Mouse (Mus musculus): Measurements from ENCODE around the gene Gcsam. TPM values are rescaled to one million over a fixed set of nuclear protein-coding genes. Genes with fewer than 3 reads are reported as not detected.

Gene Gcsam
- polyA plus RNA-seq, 1 experiment from 2014 or later = not detected

DNA sequence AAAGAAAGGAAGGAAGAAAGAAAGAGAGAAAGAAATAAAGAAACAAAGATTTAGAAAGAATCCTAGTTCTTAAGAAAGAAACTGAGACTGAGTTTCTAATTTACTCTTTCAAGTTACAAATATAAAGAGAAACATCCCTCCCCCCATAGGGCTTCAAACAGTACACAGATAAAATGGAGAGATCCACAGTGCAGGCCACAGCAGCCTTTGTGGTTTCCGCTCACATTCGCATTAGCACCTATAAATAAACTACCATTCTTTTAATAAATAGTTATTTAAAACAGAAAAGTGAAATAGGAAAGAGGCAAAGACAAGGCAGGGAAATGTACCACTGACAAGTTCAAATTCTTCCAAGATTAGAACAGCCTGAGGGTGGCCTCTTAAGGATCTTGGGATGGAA lies 14.6 kb downstream of the Gcsam start:
- no peak for ATAC-seq (replicated peaks)
- no peaks in the 10 kb centered on the region for H3K36me3 ChIP-seq (replicated peaks)
- 92% methylated on average over 2 of the region's 2 CpGs for WGBS
- no peak overlapping the region for H3K9ac ChIP-seq
- H3K4me1 ChIP-seq = no peaks in the 10 kb centered on the region
- H3K9me3 ChIP-seq = no peaks in the 10 kb centered on the region
- H3K4me3 ChIP-seq = no peak overlapping the region
- no peaks in the 10 kb centered on the region for H3K27me3 ChIP-seq (replicated peaks)
- H3K27ac ChIP-seq = no peak overlapping the region
- H3K4me2 ChIP-seq = no peak overlapping the region

DNA sequence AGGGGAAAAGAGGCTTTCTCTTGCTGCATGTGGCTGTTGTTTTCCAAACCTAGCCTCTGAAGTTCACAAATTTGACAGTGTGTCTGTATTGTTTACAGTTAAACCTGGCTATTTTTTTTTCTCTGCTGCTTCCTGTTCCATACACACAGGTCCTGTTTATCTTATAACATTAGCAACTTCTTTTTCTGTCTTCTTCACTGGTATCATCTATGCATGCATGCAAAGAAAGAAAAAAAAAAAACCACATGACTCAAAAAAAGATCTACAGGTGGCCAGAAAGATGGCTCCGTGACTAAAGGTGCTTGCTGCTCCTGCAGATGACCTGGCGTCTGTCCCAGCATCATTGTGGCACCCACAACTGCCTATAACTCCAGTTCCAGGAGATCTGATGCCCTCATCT lies 15.2 kb downstream of the Gcsam start:
- ATAC-seq (replicated peaks) = no peak
- 86% methylated on average over 2 of the region's 2 CpGs for WGBS
- H3K27ac ChIP-seq = no peak overlapping the region
- no peak overlapping the region for H3K9ac ChIP-seq
- no peaks in the 10 kb centered on the region for H3K4me1 ChIP-seq
- H3K4me2 ChIP-seq = no peak overlapping the region
- H3K4me3 ChIP-seq = no peak overlapping the region
- H3K27me3 ChIP-seq (replicated peaks) = no peaks in the 10 kb centered on the region
- H3K36me3 ChIP-seq (replicated peaks) = no peaks in the 10 kb centered on the region
- no peaks in the 10 kb centered on the region for H3K9me3 ChIP-seq

DNA sequence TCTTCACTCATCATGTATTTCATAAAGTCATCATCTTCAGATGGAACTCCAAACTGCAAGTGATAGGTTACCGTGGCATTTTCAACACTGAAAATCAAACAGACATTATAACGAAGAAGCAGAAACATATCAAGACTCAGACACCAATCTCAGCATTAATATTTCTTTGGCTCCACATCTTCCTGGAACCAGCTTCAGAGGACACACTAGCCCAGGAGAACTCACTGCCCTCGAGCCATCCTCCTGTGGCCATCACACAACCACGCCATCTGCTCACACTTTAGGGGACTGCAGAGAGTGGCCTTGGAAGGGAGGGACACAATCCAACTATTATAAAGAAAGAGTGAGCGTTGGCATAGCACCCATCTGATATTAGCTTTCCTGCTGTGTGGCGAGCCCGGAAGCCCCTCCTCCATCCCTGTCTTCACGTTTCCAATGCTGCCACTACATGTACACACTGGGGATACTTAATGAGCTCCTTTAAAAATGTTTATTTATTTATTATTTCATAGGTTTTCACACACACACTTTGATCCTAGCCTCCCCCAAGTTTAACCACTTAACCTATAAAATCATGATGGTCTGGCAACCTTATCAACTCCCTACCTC lies 19.4 kb downstream of the Gcsam start:
- no peak overlapping the region for H3K9ac ChIP-seq
- no peak overlapping the region for H3K4me3 ChIP-seq
- ATAC-seq (replicated peaks) = peak; percentile 46
- no peaks in the 10 kb centered on the region for H3K4me1 ChIP-seq
- WGBS = 74% methylated on average over 8 of the region's 8 CpGs
- H3K27ac ChIP-seq = no peak overlapping the region
- no peaks in the 10 kb centered on the region for H3K36me3 ChIP-seq (replicated peaks)
- no peak overlapping the region for H3K4me2 ChIP-seq
- H3K9me3 ChIP-seq = no peaks in the 10 kb centered on the region
- H3K27me3 ChIP-seq (replicated peaks) = no peaks in the 10 kb centered on the region

DNA sequence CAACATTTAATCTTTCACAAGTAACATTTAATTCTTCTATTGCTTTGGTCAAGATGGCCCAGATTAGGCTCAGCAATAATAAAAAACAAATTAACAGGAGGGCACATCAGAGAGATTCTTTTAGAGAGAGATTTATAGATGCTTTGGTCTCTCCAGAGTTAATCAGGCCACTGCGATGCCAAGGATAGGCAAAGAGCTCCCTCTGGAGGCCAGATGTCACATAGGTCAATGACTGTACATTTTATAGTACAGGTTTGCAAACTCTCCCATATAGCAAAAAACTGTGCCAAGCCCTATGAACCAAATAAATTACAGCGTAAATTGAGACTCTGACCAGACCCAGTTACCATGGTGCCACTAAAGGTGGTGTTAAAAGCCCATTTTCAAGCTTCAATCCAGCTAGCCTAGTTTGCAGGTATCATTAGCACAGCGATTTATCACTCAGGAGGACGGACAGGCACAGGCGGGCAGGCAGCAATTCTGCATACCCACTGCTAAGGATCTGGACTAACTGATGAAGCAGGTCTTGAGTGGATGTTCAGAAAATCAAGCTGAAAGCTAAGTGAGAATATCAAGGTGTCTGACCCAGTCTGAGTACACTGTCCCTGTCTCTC lies 20.3 kb downstream of the Gcsam start:
- H3K9ac ChIP-seq = no peak overlapping the region
- H3K4me3 ChIP-seq = no peak overlapping the region
- peak; percentile 94 for ATAC-seq (replicated peaks)
- no peak overlapping the region for H3K4me2 ChIP-seq
- no peaks in the 10 kb centered on the region for H3K9me3 ChIP-seq
- WGBS = 58% methylated on average over 5 of the region's 5 CpGs
- no peak overlapping the region for H3K27ac ChIP-seq
- no peaks in the 10 kb centered on the region for H3K4me1 ChIP-seq
- H3K27me3 ChIP-seq (replicated peaks) = no peaks in the 10 kb centered on the region
- H3K36me3 ChIP-seq (replicated peaks) = no peaks in the 10 kb centered on the region

DNA sequence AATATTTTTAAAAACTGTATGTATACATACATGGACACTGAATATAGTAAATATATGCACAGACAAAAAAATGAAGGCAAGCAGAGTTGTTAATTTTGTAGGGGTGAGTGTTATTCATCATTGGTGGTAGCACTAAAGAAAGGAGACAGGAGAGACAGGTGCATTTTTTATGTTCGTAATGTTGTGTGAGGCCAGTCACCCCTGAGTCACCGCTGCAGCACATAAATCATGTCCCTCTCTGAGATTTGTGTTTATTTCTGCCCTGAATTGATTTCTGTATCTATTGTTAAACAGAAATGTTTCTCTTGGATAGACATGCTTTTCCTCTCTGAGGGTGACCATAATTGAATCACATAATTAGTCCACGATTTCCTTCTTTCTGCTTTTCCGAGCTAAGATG lies 22.2 kb downstream of the Gcsam start:
- 91% methylated on average over 4 of the region's 4 CpGs for WGBS
- Histone ChIP-seq H3K9ac (no peak overlapping the region), H3K27me3 (replicated peaks) (no peaks in the 10 kb centered on the region), H3K4me2 (no peak overlapping the region), H3K36me3 (replicated peaks) (no peaks in the 10 kb centered on the region), H3K4me1 (no peaks in the 10 kb centered on the region), H3K4me3 (no peak overlapping the region), H3K27ac (no peak overlapping the region), H3K9me3 (no peaks in the 10 kb centered on the region)
- ATAC-seq (replicated peaks) = no peak

DNA sequence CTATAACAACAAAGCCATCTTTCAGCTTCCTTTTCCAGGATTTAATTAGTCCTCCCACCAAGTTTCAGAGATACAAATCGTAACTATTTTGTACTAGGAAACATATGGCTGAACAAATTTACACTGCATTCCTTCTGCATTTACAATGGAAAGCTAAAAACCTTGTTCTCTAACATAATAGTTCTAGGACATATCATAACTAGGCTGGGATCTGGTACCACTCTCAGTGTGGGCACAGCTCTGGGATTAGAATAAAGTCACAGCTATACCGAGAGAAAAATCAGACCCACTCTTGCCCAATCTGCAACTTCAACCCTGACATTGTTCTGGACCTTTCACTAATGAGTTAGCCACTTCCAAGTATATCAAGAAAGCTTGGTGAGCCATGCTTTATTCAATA lies 25.6 kb downstream of the Gcsam start:
- 87% methylated on average over 2 of the region's 2 CpGs for WGBS
- Histone ChIP-seq H3K4me2 (no peak overlapping the region), H3K9ac (no peak overlapping the region), H3K4me1 (no peaks in the 10 kb centered on the region), H3K4me3 (no peak overlapping the region), H3K27ac (no peak overlapping the region), H3K9me3 (no peaks in the 10 kb centered on the region), H3K36me3 (replicated peaks) (no peaks in the 10 kb centered on the region), H3K27me3 (replicated peaks) (no peaks in the 10 kb centered on the region)
- no peak for ATAC-seq (replicated peaks)

DNA sequence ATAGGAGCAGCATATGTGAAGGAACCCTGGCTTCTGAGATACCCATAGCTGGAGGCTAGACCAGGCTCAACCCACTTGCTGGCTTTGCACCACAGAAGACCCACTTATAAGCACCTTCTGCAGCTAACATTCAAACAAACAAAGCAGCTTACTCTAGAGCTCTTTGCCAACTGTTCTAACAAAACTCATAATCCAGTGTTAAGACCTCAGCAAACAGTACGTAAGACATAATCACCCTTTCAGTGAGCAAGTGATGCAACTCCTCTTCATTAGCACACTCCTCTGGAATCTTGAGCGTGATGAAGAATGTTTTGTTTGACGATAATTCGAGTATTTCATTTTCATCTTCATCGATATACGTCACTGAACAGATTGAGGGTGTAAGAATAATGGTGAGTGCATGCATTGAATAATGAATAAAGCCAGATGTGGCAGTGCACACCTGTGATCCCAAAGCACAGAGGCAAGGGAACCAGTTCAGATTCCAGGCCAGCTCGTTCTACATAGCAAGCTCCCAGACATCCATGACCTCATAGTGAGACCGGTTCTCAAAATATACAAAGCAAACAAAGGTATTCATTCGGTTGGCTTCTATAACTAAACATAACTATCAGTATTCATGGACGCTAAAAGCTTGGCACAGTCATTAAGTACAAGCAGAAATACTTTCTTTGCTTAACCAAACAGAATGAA lies 30.0 kb downstream of the Gcsam start:
- Histone ChIP-seq H3K36me3 (replicated peaks) (no peaks in the 10 kb centered on the region), H3K9ac (no peak overlapping the region), H3K4me2 (no peak overlapping the region), H3K9me3 (no peaks in the 10 kb centered on the region), H3K27ac (no peak overlapping the region), H3K4me1 (no peaks in the 10 kb centered on the region), H3K27me3 (replicated peaks) (no peaks in the 10 kb centered on the region), H3K4me3 (no peak overlapping the region)
- no peak for ATAC-seq (replicated peaks)
- WGBS = 87% methylated on average over 10 of the region's 10 CpGs

DNA sequence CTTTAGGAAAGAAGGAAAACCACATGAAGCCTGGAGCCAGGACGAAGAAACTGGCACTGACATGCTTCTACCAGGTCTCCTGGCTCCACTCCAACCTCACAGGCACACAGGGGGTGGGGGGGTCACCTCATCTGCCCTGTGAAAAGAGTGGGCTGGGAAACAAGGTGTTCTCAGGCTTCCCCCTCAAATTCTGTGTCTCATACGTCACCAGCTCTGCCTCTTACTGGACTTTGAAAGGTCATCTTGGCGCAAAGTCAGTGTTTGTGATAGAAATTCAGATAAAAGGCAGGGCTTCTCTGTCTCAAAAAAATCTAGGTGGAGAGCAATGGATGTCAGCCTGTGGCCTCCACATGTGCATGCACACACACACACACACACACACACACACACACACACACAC lies 31.1 kb downstream of the Gcsam start:
- Histone ChIP-seq H3K4me2 (no peak overlapping the region), H3K4me3 (no peak overlapping the region), H3K27me3 (replicated peaks) (no peaks in the 10 kb centered on the region), H3K4me1 (no peaks in the 10 kb centered on the region), H3K9me3 (no peaks in the 10 kb centered on the region), H3K36me3 (replicated peaks) (no peaks in the 10 kb centered on the region), H3K27ac (no peak overlapping the region), H3K9ac (no peak overlapping the region)
- no peak for ATAC-seq (replicated peaks)
- 88% methylated on average over 3 of the region's 3 CpGs for WGBS

DNA sequence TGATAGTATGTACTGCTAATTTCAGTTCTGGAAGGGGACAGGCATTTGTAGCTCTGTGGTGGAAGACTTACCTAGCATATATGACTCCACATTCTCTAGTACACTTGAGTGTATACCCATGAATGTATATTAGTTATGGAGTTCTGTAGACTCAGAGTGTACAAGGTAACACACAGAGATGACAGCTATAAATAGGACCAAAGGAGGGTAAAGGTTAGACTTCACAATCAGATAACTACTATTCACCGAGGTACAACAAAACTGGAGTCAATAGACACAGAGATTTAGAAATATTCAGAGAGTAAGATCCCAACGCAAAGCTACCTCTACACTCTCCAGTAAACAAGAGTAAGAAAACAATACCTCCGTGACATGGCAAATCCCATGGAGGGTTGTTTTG lies 33.8 kb downstream of the Gcsam start:
- no peaks in the 10 kb centered on the region for H3K27me3 ChIP-seq (replicated peaks)
- no peak overlapping the region for H3K27ac ChIP-seq
- no peaks in the 10 kb centered on the region for H3K9me3 ChIP-seq
- ATAC-seq (replicated peaks) = no peak
- no peak overlapping the region for H3K9ac ChIP-seq
- no peaks in the 10 kb centered on the region for H3K36me3 ChIP-seq (replicated peaks)
- WGBS = 92% methylated on average over 3 of the region's 3 CpGs
- no peaks in the 10 kb centered on the region for H3K4me1 ChIP-seq
- no peak overlapping the region for H3K4me2 ChIP-seq
- H3K4me3 ChIP-seq = no peak overlapping the region

DNA sequence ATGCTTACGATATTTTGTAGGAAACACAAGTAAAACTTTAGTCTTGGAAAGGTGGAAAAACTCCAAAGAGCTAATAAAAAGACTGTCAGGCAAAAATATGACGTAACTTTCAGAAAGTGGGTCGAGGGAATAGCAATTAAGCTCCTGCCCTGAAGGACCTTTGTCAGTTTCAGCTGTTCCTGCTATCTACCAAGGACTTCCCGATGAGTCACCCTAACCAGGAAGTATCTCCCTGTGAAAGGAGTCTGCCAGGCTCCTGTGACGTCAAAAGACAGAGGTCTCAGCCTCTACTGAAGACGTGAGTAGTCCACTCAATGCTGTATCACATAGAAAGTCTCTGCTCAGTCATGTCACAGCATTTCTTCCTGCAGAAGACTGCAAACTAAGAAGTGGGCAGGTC lies 34.2 kb downstream of the Gcsam start:
- ATAC-seq (replicated peaks) = no peak
- H3K4me1 ChIP-seq = no peaks in the 10 kb centered on the region
- H3K9ac ChIP-seq = no peak overlapping the region
- no peaks in the 10 kb centered on the region for H3K27me3 ChIP-seq (replicated peaks)
- 85% methylated on average over 6 of the region's 6 CpGs for WGBS
- H3K27ac ChIP-seq = no peak overlapping the region
- H3K4me2 ChIP-seq = no peak overlapping the region
- H3K4me3 ChIP-seq = no peak overlapping the region
- no peaks in the 10 kb centered on the region for H3K36me3 ChIP-seq (replicated peaks)
- H3K9me3 ChIP-seq = no peaks in the 10 kb centered on the region

DNA sequence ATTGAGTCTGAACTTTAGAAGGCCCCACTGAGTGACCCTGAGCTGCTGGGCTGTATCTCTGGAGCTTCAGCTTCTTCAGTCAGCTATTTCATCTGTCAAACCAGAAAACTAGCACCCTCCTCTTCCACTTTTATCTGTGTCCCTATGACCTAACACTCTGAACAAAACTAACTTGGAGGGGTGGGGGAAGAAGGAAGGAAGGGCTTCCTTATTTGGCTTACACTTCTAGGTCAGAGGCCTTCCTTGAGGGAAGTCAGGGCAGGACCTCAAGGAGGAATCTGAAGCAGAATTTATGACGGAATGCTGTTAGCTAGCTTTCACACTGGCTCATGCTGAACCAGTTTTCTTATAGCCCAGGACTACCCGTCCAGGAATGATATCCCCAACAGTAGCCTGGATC lies 41.3 kb downstream of the Gcsam start:
- Histone ChIP-seq H3K9me3 (no peaks in the 10 kb centered on the region), H3K27ac (no peak overlapping the region), H3K27me3 (replicated peaks) (0 out of 2 replicates have a peak, but pooled peaks cover 6% of the 10 kb centered on the region), H3K4me1 (peaks cover 4% of the 10 kb centered on the region), H3K4me3 (no peak overlapping the region), H3K4me2 (no peak overlapping the region), H3K9ac (no peak overlapping the region), H3K36me3 (replicated peaks) (no peaks in the 10 kb centered on the region)
- 87% methylated on average over 2 of the region's 2 CpGs for WGBS
- ATAC-seq (replicated peaks) = no peak

DNA sequence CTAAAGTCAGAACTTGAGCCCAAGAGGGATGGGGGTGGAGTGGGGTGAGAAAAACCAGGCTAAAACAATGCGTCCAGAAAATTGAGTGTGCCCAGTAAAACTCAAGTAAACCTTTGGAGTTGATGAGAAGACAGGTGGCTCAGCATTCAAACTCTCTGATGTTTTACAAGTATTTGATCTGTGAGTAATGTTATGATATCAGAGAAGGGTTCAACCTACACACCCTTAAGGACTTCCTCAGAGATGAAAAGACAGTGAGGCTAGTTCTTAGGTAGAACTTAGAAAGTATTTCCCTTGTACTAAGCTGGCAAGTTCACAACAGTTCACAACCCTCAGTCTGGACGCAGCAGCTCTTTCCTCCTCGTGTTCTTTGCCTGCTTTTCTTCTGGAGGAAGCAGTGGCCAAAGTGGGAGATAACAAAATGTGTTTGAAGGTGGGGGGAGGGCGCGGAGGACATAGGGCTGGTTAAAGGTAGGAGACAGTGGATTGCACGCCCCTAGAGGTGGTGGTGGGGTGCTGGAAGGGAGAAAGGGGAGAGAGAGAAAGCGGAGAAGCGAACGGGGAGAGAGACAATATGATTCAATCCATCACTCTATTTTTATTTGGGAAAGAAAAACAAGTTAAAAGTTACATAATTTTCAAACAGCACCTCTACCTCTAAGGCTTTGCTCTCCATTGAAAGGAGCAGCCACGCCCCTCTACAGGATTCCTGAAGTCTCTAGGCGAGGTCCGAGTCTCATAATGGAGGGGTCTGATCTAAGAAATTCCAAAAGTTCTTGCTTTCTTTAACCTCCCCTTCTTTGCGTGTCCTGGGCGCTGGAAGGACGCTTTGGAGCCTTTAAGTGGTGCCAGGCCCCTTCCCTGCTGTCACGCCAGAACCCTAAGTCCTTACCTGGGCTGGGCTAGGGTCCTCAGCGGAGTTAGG lies 43.1 kb downstream of the Gcsam start:
- Histone ChIP-seq H3K36me3 (replicated peaks) (no peaks in the 10 kb centered on the region), H3K4me2 (peak overlapping the region; percentile 55), H3K27me3 (replicated peaks) (0 out of 2 replicates have a peak, but pooled peaks cover 6% of the 10 kb centered on the region), H3K9me3 (no peaks in the 10 kb centered on the region), H3K4me3 (peak overlapping the region; percentile 30), H3K4me1 (peaks cover 4% of the 10 kb centered on the region), H3K9ac (no peak overlapping the region; the same call in 1 of the 2 replicates), H3K27ac (no peak overlapping the region)
- 13% methylated on average over 17 of the region's 17 CpGs for WGBS
- ATAC-seq (replicated peaks) = no peak; the same call in 1 of the 2 replicates

Data from midbrain, embryonic 15.5 days (tissue).